Mouse (Mus musculus): ENCODE measurements around the gene Tns4. TPM values are rescaled to one million over a fixed set of nuclear protein-coding genes. Genes with fewer than 3 reads are reported as not detected.
A peak's percentile ranks its signal among the peaks of the same experiment; 100 is the strongest.

Gene Tns4
- total RNA-seq, 2 experiments from 2014 or later = 0.12 to 0.51 TPM

DNA sequence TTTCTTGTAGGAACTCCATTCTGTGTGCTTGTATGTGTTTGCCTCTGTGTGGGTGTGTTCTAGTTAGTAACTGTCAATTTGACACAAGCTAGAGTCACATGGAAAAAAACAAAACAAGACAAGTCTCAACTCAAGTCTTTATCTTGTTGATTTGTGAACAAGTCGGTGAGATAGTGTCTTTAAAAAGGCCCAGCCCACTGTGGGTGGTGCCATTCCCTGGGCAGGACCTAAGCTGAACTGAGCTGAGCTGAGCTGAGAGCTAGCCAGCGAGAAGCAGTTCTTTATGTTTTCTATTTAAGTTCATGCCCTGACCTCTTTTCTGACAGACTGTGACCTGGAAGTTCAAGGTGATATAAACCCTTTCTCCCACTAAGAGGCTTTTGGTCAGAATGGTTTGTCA lies 2.6 kb upstream of the Tns4 start:
- no peak for DNase-seq

DNA sequence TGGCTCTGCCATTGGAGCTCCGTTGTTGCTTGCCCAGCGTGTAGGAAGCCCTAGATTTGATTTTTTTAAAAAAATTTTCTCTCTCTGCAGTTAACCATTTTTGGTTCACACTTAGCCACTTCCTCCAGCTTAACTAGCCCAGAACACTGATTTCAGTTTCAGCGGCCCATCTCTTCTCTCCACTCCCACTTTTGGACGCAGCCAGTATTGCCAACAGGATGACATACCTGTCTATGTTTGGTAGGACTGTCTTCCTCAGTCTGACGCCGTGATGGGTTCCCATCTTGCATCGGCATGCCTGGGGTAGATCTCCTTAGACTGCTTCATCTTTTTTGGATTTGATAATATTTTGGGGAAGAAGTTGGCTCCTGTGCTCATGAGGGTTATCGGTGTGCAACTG lies 1.3 kb upstream of the Tns4 start:
- DNase-seq = no peak

DNA sequence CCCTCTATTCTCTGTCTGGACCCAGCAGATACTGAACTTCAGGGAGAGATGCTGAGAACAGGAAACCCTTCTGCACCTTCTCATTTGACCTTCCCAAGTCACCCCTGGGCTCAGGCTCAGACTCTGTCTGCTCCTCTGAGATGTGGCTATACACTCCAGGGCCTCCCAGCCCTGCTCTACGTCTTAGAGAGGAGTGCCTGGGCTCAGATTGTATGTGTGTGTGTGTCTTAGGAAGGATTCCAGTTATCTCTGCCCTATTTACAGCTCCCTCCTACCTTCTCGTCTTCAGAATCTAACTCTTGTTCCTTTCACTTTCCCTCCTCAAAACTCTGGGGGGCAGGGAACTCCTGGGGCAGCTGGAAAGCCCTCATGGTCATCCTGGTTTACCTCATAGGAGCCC lies 620 bp downstream of the Tns4 start:
- DNase-seq = no peak

DNA sequence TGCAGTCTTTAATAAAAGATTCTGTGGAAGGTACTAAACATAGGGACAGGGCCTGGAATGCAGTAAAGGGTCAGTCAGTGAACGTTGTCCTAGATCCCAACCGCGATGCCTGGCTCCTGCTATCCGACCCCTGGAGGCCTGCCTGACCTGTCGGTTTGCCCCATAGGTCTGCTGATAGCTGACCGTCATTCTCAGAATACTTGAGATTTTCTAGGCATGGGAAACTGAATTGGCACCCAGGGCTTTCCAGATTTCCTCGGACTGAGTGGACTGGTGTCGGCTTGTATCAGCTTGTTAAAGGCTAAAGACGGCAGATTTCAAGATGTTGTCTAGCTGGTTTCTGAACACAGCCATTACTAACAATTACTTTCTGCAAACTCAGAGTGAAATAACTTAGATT lies 4.7 kb downstream of the Tns4 start:
- no peak for DNase-seq

DNA sequence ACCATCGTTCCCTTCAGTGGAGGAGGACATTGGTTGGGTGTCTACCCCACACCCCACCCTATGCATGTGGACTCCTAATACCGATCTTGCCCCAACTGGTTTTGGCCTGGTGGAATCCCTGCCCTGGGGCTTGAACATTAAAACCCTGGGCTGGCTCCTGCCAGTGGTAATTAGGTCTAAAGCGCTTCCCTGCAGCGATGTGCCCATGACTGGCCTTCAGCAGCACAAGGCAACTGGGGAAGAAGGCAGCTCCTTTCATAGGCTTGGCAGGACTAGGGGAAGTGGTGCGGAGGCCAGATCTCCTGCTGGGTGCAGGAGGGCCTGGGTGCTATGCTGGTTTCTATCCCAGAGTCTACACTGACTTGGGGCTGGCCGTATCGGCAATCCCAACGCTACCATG lies 5.6 kb downstream of the Tns4 start:
- DNase-seq = no peak

DNA sequence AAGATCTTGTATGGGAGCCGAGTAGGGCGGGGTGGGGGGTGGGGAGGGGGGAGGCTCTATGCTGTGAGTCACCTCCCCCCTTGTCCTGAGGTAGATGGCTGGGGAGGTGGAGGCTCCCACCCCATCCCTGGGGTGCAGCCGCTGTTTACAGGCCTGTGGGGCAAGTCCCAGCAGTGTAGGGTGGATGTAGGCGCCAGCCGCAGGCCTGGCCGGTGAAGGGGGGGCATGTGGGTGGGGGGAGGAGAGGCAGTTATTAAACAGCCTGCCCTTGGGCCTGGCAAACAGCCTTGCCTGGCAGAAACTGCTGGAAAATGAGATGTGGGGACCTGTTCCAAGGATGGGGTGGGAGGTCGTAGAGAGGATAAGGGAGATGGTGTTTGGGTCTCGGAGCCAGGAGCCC lies 7.0 kb downstream of the Tns4 start:
- peak; percentile 54 for DNase-seq

DNA sequence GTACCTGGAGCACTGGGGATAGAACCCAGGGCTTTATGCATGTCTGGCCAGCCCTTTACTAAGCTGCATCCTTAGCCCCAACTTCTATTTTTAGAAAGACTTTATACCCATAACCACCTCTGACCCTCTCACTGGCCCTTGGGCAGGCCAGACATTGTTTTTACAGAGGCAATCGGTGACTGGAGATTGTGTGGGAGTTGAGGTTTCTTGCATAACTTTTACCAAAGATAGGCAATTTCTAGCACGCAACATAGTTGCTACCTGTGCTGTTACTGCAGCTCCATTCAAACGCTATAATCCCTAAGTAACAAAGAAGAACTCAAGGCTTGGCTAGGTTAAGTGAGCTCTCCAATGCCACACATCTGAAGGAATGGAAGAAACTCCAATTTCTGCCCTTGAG lies 7.5 kb downstream of the Tns4 start:
- DNase-seq = no peak

DNA sequence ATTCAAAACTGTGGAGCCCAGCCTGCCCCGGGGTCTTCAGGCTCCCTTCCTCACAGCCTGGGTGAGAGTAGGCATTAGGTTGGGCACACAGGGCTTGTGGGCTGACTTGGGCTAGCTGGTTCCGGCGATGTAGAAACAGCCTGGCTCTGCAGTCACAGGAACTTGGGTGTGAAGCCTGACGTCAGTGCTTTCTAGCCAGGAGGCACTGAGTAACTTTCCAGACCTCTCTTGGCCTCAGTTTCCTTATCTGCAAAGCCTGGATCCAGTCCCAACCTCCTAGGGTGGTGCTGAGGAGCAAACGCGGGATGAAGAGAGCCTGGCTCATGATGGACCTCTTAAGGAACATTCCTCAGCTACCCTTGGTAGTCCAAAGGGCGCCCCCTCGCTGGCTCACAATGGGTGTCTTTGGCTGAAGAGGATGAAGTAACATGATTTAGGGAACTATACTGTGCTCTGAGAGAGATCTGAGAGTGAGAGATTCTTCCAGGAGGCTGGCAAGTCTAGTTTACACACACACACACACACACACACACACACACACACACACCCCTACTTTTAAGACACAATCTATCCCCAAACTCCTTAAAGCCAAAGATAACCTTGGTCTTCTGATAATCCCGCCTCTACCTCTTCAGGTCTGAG lies 8.1 kb downstream of the Tns4 start:
- no peak for DNase-seq

DNA sequence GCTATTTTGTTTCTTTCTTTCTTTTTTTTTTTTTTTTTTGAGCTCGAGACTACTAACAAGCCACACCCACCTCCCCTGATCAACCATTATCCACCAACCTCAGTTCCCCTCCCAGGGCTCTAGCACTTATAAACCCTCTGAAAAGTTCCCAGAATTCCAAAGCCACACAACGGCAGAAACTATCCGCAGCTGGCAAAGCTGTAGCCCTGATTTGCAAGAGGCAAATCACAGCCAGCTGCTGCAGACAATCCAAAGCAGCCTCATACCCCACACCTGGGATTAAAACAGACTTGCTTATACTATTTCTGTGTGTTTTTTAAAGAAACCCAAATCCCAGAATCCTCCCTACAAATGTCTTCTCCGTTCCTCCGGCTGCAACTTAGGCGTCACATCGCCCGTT lies 11.2 kb downstream of the Tns4 start:
- no peak for DNase-seq

DNA sequence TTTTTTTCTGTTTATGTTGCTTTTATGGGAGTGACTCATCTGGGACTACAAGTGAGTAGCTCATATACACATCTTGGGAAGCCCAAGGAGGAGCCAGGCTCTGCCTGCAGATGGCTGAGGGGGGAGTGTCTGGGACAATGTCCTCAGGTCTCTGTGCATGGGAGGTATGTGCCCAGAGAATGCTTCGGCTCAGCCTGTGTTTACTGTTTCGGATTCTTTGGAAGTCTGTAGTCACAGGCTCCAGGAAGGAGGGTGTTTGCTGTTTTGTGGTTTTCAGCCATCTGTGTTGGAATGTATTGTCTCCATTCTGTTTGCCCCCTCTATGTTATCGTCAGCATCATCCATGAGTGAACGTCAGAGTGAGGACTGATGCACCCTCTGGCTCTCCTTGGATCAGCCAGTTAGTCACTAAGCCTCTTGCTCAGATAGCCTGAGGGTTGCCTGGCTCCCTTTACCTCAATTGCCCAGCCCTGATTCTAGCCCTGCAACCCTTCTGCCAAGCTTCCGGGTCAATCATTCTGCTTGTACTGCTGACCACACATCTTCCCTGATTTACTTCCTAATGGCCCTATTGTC lies 12.3 kb downstream of the Tns4 start:
- DNase-seq = no peak

DNA sequence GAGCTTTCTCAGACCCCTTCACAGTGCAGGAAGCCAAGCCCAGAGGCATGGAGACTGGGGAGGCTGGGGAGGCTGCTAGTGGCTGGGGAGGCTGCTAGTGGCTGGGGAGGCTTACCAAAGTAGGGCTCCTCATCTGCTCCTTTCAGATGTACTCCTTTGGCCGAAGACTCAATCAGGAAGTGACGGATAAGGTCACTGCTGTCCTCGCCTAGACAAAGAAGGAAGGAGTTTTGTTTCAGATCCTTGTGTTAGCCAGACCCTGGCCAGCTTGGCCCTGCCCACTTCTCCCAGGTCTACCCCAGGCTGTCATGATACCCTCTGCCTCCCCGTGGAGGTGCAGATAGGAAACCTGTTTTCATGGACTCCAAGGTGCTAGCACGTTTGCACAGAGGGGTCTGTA lies 15.3 kb downstream of the Tns4 start:
- no peak for DNase-seq

DNA sequence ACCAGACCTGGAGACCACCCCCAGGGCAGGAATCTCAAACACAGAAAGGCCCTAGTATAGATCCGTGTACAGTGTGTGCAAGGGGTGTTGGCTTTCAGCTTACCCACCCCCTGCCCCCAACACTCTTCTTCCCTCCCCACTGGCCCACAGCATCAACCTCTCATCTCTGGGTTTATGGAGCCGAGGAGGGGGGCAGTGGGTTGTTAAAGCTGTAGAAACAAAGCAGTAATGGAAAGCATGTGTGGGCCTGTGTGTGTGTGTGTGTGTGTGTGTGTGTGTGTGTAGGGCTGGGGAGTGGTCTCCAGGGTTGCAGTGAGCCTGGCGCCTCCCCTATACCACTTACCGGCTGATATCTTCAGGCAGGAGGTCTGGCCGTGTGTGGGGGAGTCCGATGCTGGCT lies 17.2 kb downstream of the Tns4 start:
- no peak for DNase-seq

DNA sequence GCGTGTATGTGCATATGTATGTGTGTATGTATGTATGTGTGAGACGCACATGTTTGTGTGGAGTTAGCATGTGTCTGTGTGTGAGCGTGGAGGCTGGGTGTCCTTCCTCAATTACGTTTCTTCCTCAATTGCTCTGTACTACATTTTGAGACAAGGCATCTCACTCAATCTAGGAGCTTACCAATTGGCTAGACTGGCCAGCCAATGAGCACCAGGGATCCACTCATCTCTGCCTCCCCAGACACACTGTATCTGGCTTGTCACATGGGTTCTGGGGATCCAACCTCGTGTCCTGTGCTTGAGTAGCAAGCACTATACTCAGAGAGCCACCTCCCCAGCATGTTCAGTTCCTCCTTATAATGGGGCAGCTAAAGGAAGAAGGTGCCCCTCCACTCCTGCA lies 20.7 kb downstream of the Tns4 start:
- DNase-seq = no peak

DNA sequence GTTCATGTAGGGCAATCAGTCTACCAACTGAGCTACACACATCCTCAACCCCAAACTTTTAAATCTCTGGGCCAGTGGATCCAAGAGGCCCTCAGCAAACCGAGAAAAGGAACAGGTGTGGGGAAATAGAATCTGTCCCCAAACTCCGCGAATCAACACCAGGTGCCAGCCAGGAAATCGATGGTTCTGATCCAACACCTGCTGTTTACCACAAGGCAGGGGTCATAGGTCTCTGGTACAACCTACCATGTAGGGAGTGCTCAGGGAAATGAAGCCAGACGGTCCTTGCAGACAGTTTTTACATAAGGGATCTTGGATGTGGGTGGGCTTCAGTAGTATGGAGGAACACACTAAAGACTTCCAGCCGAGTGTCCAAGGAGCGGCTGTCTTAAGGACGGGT lies 21.5 kb downstream of the Tns4 start:
- no peak for DNase-seq

DNA sequence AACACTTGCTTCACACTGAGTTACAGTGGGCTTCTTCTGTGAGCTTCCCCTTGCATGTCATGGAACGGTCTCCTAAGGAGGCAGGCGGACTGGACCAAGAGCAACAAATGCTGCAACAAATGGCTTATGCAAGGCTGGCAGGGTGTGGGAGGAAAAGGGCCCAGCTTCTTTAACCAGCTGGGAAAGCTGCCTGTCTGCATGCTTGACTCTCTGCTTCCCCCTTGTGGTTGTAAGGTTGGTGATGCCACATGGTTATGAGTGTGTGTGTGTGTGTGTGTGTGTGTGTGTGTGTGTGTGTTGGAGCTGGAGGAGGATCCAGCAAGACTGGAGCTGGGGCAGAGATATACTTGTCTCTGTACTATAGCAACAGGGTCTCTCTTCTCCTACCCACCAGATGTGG lies 23.1 kb downstream of the Tns4 start:
- DNase-seq = peak; percentile 89

DNA sequence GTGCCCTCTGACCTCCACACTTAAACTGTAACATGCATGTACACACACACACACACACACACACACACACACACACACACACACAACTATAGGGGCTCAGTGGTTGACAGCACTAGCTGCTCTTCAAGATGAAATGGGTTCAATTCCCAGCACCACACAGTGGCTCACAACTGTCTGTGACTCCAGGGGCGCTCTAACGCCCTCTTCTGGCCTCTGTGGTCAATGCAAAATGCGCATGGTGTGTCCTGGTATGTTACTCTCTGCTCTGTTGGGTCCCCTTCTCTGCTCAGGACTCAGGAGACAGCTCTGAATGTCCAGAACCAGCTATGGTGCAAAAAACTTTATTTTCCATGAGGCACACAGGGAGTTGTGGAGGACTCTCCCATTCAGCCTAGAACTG lies 23.8 kb downstream of the Tns4 start:
- no peak for DNase-seq

DNA sequence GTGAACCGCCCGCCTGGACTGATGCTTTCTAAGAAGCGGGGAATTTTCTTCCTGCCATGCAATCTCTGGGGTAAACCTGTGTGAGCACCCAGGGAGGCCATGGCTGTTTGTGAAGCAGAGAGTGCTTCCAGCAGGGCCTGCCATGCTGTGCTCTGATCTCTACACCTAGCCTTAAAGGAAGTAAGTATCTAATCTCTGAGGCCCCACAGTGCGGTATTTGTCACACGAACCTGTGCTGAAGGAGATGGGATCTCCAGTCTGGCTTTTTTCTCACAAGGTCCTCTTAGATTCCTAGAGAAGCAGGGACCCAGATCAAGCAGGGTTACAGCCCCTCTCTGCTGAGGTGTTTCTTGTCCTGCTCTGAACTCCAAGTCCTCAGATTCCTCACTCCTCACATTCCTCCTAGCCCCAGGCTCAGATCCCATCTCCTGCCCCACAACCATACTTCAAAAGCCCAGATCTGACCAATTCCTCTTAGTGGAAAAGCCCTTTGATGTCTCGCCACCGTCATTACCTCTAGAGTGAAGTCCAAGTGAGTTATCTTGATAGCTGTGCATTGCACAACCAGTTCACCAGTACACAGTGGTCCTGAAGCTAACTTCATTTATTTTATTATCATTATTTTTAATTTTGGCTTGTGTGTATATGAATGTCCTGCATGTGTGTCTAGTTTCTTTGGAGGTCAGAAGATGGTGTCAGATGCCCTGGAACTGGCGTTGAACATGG lies 25.5 kb downstream of the Tns4 start:
- DNase-seq = no peak

DNA sequence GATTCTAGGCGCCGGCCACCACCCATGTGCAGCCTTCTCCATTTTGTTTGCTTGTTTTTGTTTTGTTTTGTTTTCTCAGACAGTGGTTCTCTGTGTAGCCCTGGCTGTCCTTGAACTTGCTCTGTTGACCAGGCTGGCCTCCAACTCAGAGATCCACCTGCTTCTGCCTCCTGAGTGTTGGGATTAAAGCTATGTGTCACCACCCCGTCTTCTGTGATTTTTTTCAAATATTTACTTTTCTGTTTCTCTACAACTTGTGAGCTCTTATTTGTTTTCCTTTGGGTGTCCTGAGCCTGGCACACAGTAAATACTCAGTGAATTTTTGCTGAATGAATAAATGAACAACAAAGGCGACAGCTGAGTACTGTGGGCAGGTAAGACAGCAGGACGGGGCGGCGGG lies 26.4 kb downstream of the Tns4 start:
- DNase-seq = no peak

DNA sequence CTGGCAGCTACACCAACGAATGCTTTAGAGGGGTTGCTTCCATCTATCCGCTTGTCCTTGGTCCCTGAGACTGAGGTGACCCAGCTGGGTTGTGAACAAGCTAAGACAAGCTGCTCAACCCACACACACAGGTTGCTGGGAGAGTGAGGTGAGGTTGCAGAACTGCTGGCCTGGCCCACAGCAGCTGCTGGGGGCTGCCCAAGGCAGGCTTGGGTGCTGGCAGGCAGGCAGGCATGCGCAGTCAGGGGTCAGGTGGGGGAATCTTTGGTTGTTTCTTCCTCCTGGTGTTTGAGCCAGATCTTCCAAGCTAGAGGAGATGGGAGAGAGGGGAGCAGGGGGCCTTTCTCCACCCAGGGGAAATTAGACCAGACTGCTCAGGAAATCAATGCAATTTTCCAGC lies 28.7 kb downstream of the Tns4 start:
- DNase-seq = peak; percentile 47

DNA sequence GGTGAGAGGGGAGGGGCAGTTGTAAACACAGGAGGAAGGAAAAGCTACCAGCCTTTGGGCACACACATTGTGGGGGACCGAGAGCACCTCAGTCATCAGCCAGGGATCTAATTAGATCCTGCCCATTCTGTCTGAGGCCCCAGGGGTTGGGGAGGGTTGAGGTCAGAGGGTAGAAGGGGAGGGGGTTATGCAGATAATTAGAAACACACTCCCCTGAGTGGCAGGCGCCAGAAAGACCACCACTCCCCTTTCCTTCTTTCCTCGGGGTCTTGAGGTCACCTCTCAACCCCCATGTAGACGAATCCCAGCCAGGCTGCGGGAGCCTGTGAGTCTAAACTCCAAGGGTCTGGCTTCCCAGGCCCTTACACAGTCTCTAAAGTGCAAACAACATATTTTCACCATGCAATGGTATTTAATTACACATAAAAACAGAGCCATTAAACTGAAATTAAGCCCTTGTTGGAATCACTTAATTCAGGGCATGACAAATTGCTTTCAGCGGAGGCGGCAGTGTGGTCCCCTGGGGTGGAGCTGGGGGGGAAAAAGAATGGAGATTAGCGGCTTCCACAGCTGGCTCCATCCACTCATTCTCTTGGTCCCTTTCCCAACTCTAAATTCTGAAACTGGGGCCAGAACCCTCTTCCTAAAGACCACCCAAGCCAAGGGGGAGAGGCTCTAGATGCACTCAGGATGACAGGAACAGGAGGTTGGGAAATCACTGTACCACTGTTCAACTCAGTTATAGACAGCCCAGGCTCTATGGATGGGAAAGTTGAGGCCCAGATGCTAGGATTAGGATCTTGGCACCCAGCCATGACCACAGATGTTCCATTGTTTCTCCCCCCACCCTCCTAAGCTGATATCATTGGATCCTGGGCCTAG lies 33.3 kb downstream of the Tns4 start:
- no peak for DNase-seq

DNA sequence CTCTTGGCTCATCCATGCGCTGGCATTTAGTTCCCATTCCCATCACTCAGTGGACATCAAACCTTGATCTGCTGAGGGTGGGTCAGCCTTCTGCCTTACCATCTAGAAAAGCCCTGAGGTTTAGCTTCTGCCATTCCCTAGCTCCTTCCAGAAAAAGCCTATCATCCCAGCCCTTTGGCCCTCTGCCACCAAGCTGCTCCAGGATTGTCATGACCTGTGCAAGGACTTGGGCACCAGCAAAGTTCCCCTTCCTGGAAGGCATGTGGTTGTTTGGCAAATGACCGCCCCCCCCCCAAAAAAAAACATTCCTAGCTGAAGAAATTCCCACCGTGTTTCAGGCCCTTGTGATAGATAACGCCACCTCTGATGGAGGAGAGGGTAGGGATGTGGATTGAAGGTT lies 34.0 kb downstream of the Tns4 start:
- peak; percentile 59 for DNase-seq

DNA sequence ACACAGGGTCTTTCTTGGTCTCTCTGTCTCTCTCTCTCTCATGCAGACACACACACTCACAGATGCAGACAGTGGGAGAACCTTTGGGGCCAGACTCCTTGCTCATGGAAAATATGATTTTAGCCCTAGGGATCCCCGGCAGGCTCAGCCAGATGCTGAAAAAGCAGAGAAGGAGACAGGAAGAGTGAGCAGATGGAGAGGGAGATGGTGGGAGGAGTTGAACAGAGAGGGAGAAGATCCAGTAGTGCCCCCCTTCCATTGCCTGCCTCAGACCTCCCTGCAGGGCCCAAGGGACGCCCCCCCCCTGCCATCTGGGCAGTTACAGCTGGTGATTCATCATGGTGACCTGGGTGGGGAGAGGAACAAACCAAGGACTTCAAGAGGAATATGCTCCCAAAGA lies 41.5 kb downstream of the Tns4 start:
- DNase-seq = peak; percentile 38

DNA sequence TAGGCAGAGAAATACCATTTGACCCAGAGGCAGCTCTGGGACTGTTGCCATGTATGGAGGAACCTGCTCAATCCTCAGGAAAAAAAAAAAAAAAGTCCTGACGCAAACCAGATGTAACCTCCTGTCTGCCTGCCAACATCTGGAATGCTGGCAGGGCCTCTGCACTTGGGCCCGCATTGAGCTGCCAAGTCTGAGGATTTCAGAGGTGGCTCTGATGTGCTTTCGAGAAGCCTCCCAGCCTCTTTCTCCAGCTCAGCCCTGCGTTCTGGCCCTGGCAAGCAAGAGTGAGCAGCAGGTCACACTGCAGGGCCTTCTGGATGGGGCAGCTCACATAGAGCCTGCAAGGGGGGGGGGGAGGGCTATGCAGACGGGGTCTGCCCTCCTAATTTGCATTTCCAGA lies 42.0 kb downstream of the Tns4 start:
- peak; percentile 83 for DNase-seq
